Mouse (Mus musculus) left cerebral cortex, adult 2 months (tissue): ENCODE measurements at regions not wholly inside any gene's neighbourhood (a gene's known extent, or its start where the extent isn't known, plus 50 kb on each side); places are given as distances from the start of the nearest gene placed in this dataset.

Experiments used
- DNase-seq, 2 experiments: peaks; one replicate each; pipeline ENCODE4 v3.0.0; 2021 to 2022; ENCODE audit warnings: low spot score in 2 of 2, mixed read lengths in 1 of 2; ENCODE audit errors: extremely low spot score in 1 of 2
- H3K27ac ChIP-seq: fragments of 200-600 bp; 2 replicates; pipeline ENCODE4 v1.8.1; 2022
- H3K4me3 ChIP-seq: fragments of 200-600 bp; 2 replicates; pipeline ENCODE4 v1.8.1; 2022
- CTCF ChIP-seq: fragments of 200-600 bp; IDR thresholded peaks from 2 replicates; pipeline ENCODE4 v1.8.1; 2022; ENCODE audit warnings: antibody characterized with exemption, mild to moderate bottlenecking, moderate library complexity
- intact Hi-C: fragments of 180-260 bp; cut with DNase I; formaldehyde crosslinking; loops from one replicate; pipeline ENCODE4 v1.15.1; 2025

DNA sequence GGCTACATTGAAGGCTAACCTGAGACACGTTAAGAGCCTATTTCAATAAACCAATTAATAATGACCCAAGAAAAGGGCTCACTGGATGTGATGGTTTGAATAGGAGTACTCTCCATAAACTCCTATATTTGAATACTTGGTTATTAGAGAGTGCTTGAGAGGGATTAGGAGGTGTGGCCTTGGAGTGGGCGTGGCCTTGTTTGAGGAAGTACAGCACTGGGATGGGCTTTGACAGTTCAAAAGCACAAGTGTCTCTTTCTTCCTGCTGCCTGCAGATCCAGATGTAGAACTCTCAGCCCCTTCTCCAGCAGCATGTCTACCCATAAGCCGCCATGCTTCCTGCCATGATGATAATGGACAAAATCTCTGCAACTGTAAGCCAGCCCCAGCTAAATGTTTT, 89.7 kb upstream of the Wnt4 start:
- no peak for DNase-seq
- no peak overlapping the region for H3K4me3 ChIP-seq
- no peak overlapping the region for H3K27ac ChIP-seq
- TF ChIP-seq CTCF, result no peak
- intact Hi-C loops, result no loop called here

GRCm38 (mm10) chr4:137187051-137187450, 90.2 kb upstream of the Wnt4 start:
- H3K4me3 ChIP-seq, result no peak overlapping the region
- intact Hi-C loops, result no loop called here
- no peak for DNase-seq
- no peak overlapping the region for H3K27ac ChIP-seq
- no peak for TF ChIP-seq CTCF

GRCm38 (mm10) chr4:137185001-137185400, 92.3 kb upstream of the Wnt4 start:
- DNase-seq, result no peak
- intact Hi-C loops, result no loop called here
- no peak for TF ChIP-seq CTCF
- H3K27ac ChIP-seq, result no peak overlapping the region
- no peak overlapping the region for H3K4me3 ChIP-seq

GRCm38 (mm10) chr4:137183181-137183850, 94.0 kb upstream of the Wnt4 start:
- Histone ChIP-seq H3K27ac (no peak overlapping the region), H3K4me3 (no peak overlapping the region)
- no peak for DNase-seq
- intact Hi-C loops, result no loop called here
- no peak for TF ChIP-seq CTCF

- no peak for TF ChIP-seq CTCF
- intact Hi-C loops, result no loop called here
Observed at GRCm38 (mm10) chr4:137182547-137182946, 94.7 kb upstream of the Wnt4 start.

DNA sequence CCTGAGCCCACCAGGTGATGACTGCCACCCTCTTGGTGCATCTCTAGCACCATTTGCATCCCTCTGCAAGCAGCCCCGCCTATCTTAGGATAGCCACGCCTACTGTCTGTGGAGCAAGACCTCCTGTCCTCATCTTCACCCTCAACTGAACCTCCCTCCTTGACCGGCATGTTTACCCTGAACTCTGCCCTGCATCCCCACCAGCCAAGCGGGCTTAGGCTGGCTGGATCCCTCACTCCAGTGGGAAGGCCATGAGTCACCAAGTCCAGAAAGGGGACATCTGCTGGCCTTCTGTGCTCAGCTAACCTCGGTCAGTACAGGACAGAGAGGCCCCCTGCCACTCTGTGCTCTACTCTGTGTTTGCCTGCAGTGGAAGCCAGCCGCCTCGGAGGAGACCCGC, 96.0 kb upstream of the Wnt4 start:
- Histone ChIP-seq H3K4me3 (no peak overlapping the region), H3K27ac (no peak overlapping the region)
- TF ChIP-seq CTCF, result no peak
- DNase-seq, result no peak
- intact Hi-C loops, result no loop called here

More at GRCm38 (mm10) chr4:137182547-137182946, 94.7 kb upstream of the Wnt4 start:
- no peak for DNase-seq
- Histone ChIP-seq H3K27ac (no peak overlapping the region), H3K4me3 (no peak overlapping the region)

GRCm38 (mm10) chr4:137180083-137180482, 97.2 kb upstream of the Wnt4 start:
- Histone ChIP-seq H3K27ac (no peak overlapping the region), H3K4me3 (no peak overlapping the region)
- intact Hi-C loops, result no loop called here
- no peak for DNase-seq
- TF ChIP-seq CTCF, result no peak

- TF ChIP-seq CTCF, result no peak
- intact Hi-C loops, result no loop called here
- no peak for DNase-seq
- Histone ChIP-seq H3K27ac (no peak overlapping the region), H3K4me3 (no peak overlapping the region)
Observed at GRCm38 (mm10) chr4:137178833-137179232, 98.5 kb upstream of the Wnt4 start.

- DNase-seq, result no peak
- Histone ChIP-seq H3K27ac (peak overlapping the region; percentile 58; the same call in 1 of the 2 replicates), H3K4me3 (peak overlapping the region; percentile 45)
- TF ChIP-seq CTCF, result no peak
- intact Hi-C loops, result loop anchor here (2.0 to 5.0 kb wide), 3 partner anchors 78 to 144 kb away; no protein-coding TSS in a partner anchor
Observed at GRCm38 (mm10) chr4:137164933-137165332, 112.4 kb upstream of the Wnt4 start.

GRCm38 (mm10) chr4:137164429-137164828, 112.9 kb upstream of the Wnt4 start:
- peak overlapping the region; percentile 58; the same call in 1 of the 2 replicates for H3K27ac ChIP-seq
- peak; percentile 78 to 89 for DNase-seq
- peak; percentile 90 for TF ChIP-seq CTCF
- intact Hi-C loops, result loop anchor here (2.0 to 5.0 kb wide), 3 partner anchors 77 to 144 kb away; no protein-coding TSS in a partner anchor
- peak overlapping the region; percentile 45 for H3K4me3 ChIP-seq

GRCm38 (mm10) chr4:137163962-137164361, 113.3 kb upstream of the Wnt4 start:
- Histone ChIP-seq H3K27ac (no peak overlapping the region), H3K4me3 (no peak overlapping the region)
- no peak for TF ChIP-seq CTCF
- no peak for DNase-seq
- intact Hi-C loops, result loop anchor here (2.0 to 5.0 kb wide), 3 partner anchors 77 to 145 kb away; no protein-coding TSS in a partner anchor

DNA sequence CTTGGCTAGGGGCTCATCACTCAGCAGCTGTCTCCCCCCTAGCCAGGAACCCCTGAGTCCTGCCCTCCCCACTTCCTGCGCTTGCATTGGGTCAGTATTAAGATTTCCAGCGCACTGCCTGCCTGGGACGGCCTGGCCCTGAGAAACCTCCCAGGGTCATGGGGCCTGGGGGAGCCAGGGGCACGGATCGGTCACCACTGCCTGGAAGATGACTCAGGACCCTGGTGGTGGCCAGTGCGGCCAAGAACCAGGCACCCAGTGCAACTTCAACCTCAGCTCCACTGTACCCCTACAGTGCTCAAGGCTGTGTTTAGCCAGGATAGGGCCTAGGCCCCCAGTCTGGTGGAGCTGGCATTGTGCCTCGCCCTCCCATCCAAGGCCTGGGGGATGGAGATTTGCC, 111.9 kb upstream of the Zbtb40 start:
- H3K27ac ChIP-seq, result no peak overlapping the region
- no peak for DNase-seq
- no peak overlapping the region for H3K4me3 ChIP-seq
- intact Hi-C loops, result loop anchor here (5.0 kb wide), 1 partner anchor 73 kb away; no protein-coding TSS in a partner anchor
- no peak for TF ChIP-seq CTCF

GRCm38 (mm10) chr4:137158201-137158600, 109.6 kb upstream of the Zbtb40 start:
- Histone ChIP-seq H3K4me3 (no peak overlapping the region), H3K27ac (no peak overlapping the region)
- no peak for TF ChIP-seq CTCF
- peak in 1 of 2 experiments; percentile 18 for DNase-seq
- intact Hi-C loops, result no loop called here
